Mouse (Mus musculus): ENCODE data around the gene Cd9. TPM values are rescaled to one million over a fixed set of nuclear protein-coding genes. Genes with fewer than 3 reads are reported as not detected.
A peak's percentile ranks its signal among the peaks of the same experiment; 100 is the strongest.

Gene Cd9
- polyA plus RNA-seq, 1 experiment from 2014 or later, result 243 TPM

DNA sequence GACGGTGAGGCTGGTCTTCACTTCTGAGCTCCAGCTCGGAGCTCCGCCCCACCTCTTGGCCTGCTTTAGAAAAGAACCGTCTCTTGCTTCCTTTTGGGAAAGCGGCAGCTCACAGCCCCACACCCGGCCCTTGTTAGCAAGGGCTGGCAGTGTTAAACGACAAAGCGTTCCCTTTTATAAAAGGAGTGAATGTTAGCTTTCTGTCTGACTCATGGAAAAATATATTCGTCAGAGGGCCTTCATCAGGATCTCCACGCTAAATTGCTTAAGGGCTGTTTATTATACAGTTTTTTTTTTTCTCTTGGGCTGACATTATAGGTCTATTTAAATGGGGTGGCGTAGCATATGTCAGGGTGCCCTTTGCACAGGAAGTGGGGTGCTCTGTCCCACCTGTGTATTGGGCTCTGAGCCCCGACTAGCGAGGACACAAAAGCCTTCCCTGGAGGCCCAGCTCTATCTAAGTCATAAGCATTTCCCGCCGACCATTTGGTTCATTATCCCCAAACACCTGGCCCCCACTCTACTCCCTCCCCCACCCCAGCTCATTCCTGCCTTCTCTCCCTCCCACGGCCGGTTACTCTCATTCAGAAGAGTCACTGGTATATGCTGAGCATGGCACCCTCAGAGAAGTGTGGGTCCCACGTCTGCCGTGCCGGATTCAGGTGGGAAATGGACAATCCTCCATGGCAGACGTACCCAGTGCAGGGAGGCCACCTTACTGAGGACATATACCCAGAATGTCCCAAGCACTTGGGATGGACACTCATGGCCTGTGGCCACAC lies 26.2 kb downstream of the Cd9 start:
- 68% methylated on average over 21 of the region's 21 CpGs for WGBS (ENCODE audit: insufficient replicate concordance)
- DNase-seq (no peak), ATAC-seq (no peak)
- H3K4me3 ChIP-seq (ENCODE audit: low read depth, low read length), result no peak overlapping the region
- peaks cover 38% of the 10 kb centered on the region for H3K36me3 ChIP-seq (replicated peaks; ENCODE audit: insufficient read depth, low read length)
- H3K27me3 ChIP-seq (ENCODE audit: insufficient read depth, low read length), result no peaks in the 10 kb centered on the region
- H3K4me1 ChIP-seq (ENCODE audit: insufficient read depth), result peaks cover 14% of the 10 kb centered on the region
- H3K27ac ChIP-seq (ENCODE audit: low read depth), result 0 out of 2 replicates have a peak overlapping the region, but pooled peaks have one; percentile 35
- no peak overlapping the region for H3K4me2 ChIP-seq (ENCODE audit: low read depth, low read length)
- no peak for TF ChIP-seq CTCF (IDR thresholded peaks at IDR 0.05; ENCODE audit: low read depth)
- no peak for TF ChIP-seq EP300 (IDR thresholded peaks at IDR 0.05; ENCODE audit: low read depth)
- no peaks in the 10 kb centered on the region for H3K9me3 ChIP-seq (ENCODE audit: low read length)
- no peak overlapping the region for H3K9ac ChIP-seq (replicated peaks)

DNA sequence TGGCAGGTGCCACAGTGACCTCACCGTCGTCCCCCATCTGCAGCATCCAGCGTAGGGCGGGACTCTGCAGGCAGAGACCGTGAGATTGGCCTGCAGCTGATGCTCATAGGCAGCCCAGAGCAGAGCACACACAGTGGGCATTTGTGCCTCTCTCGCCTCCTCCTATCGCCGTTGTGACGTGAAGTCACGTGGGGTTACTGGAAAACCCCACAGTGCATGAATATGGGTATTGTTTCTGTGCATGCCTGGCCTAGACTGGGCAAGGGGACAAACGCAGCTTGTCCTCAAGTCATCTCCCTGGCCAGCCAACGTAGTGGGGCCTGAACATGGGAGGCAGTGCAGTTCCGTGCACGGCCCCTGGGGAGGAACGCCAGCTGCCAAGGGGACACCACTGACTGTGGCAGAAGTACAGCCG lies 27.3 kb downstream of the Cd9 start:
- H3K9me3 ChIP-seq (ENCODE audit: low read length), result no peaks in the 10 kb centered on the region
- H3K4me2 ChIP-seq (ENCODE audit: low read depth, low read length), result no peak overlapping the region
- DNase-seq (peak; percentile 44), ATAC-seq (peak; percentile 57)
- no peak overlapping the region for H3K4me3 ChIP-seq (ENCODE audit: low read depth, low read length)
- peaks cover 9% of the 10 kb centered on the region for H3K4me1 ChIP-seq (ENCODE audit: insufficient read depth)
- peaks cover 42% of the 10 kb centered on the region for H3K36me3 ChIP-seq (replicated peaks; ENCODE audit: insufficient read depth, low read length)
- no peak overlapping the region for H3K9ac ChIP-seq (replicated peaks)
- 69% methylated on average over 16 of the region's 16 CpGs for WGBS (ENCODE audit: insufficient replicate concordance)
- TF ChIP-seq EP300 (IDR thresholded peaks at IDR 0.05; ENCODE audit: low read depth) (no peak), CTCF (IDR thresholded peaks at IDR 0.05; ENCODE audit: low read depth) (peak; percentile 36)
- H3K27ac ChIP-seq (ENCODE audit: low read depth), result no peak overlapping the region
- no peaks in the 10 kb centered on the region for H3K27me3 ChIP-seq (ENCODE audit: insufficient read depth, low read length)

DNA sequence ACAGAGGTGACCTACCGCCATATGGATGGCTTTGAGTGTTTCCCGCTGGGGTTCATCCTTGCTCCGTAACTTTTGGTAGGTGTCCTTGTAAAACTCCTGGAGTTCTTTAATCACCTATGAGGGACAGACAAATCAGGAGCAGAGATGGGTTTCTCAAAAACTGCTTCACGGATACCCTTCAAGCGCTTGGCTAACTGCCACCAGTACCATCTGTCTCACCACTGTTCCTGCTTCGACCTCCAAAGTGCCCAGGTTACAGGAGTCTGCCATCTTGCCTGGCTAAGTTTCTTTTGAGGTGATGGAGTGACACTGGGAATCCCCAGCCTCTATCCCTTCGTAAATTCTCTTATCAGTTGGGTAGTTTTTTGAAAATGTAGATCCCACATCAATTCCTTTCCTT lies 32.3 kb downstream of the Cd9 start:
- no peak overlapping the region for H3K4me3 ChIP-seq (ENCODE audit: low read depth, low read length)
- ATAC-seq (no peak), DNase-seq (no peak)
- 93% methylated on average over 7 of the region's 7 CpGs for WGBS (ENCODE audit: insufficient replicate concordance)
- H3K4me2 ChIP-seq (ENCODE audit: low read depth, low read length), result no peak overlapping the region
- no peak overlapping the region for H3K27ac ChIP-seq (ENCODE audit: low read depth)
- H3K9ac ChIP-seq (replicated peaks), result no peak overlapping the region
- TF ChIP-seq EP300 (IDR thresholded peaks at IDR 0.05; ENCODE audit: low read depth), result no peak
- TF ChIP-seq CTCF (IDR thresholded peaks at IDR 0.05; ENCODE audit: low read depth), result no peak
- no peaks in the 10 kb centered on the region for H3K9me3 ChIP-seq (ENCODE audit: low read length)
- peaks cover 40% of the 10 kb centered on the region for H3K36me3 ChIP-seq (replicated peaks; ENCODE audit: insufficient read depth, low read length)
- peaks cover 6% of the 10 kb centered on the region; the same call in 1 of the 2 replicates for H3K4me1 ChIP-seq (ENCODE audit: insufficient read depth)
- no peaks in the 10 kb centered on the region for H3K27me3 ChIP-seq (ENCODE audit: insufficient read depth, low read length)

DNA sequence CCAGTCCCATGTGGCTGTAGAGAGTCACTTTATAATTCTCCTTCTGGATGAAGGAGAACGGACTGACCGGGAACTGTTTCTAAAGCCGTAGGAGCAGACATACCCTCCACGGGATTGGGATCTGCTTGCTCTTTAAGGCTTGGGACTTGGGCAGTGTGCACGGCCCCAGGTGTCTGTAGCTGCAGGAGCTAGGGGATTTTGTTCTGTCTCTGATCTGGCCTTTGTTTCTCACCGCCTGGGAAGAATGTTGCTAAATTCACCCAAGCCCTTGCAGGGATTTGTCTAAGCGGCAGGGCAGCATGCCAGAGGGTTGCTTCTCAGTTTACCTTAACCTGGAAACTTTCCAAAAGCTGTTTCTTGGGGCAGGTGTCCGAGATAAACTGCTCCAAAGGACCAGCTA lies 32.8 kb downstream of the Cd9 start:
- WGBS (ENCODE audit: insufficient replicate concordance), result 80% methylated on average over 8 of the region's 8 CpGs
- no peak for DNase-seq
- Histone ChIP-seq H3K27ac (ENCODE audit: low read depth) (no peak overlapping the region), H3K4me2 (ENCODE audit: low read depth, low read length) (no peak overlapping the region), H3K4me3 (ENCODE audit: low read depth, low read length) (no peak overlapping the region), H3K9ac (replicated peaks) (no peak overlapping the region), H3K27me3 (ENCODE audit: insufficient read depth, low read length) (no peaks in the 10 kb centered on the region), H3K9me3 (ENCODE audit: low read length) (no peaks in the 10 kb centered on the region), H3K36me3 (replicated peaks; ENCODE audit: insufficient read depth, low read length) (peaks cover 38% of the 10 kb centered on the region), H3K4me1 (ENCODE audit: insufficient read depth) (peaks cover 6% of the 10 kb centered on the region; the same call in 1 of the 2 replicates)
- no peak for TF ChIP-seq CTCF (IDR thresholded peaks at IDR 0.05; ENCODE audit: low read depth)
- TF ChIP-seq EP300 (IDR thresholded peaks at IDR 0.05; ENCODE audit: low read depth), result no peak
- ATAC-seq, result no peak

DNA sequence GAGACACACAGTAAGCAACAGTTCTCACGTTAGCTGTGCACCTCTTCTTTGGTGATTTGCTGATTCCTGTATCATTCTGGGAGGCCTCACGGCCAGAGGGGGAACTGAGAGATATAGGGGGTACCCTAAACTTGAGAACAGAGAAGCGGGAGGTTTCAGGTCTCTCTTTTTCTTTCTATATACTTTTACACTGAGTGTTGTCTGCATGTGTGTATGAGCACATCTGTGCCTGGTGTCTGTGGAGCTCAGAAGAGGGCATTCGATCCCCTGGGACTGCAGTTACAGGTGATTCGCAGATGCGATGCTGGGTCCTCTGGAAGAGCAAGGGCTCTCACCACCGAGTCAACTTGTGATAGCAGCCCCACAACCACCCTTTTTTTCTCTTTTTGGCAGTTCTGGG lies 33.3 kb downstream of the Cd9 start:
- no peak for ATAC-seq
- H3K36me3 ChIP-seq (replicated peaks; ENCODE audit: insufficient read depth, low read length), result peaks cover 38% of the 10 kb centered on the region
- H3K4me3 ChIP-seq (ENCODE audit: low read depth, low read length), result no peak overlapping the region
- H3K4me1 ChIP-seq (ENCODE audit: insufficient read depth), result peaks cover 6% of the 10 kb centered on the region; the same call in 1 of the 2 replicates
- H3K9ac ChIP-seq (replicated peaks), result no peak overlapping the region
- no peak overlapping the region for H3K27ac ChIP-seq (ENCODE audit: low read depth)
- H3K27me3 ChIP-seq (ENCODE audit: insufficient read depth, low read length), result no peaks in the 10 kb centered on the region
- H3K9me3 ChIP-seq (ENCODE audit: low read length), result no peaks in the 10 kb centered on the region
- TF ChIP-seq CTCF (IDR thresholded peaks at IDR 0.05; ENCODE audit: low read depth) (no peak), EP300 (IDR thresholded peaks at IDR 0.05; ENCODE audit: low read depth) (no peak)
- no peak overlapping the region for H3K4me2 ChIP-seq (ENCODE audit: low read depth, low read length)
- WGBS (ENCODE audit: insufficient replicate concordance), result 83% methylated on average over 7 of the region's 7 CpGs
- DNase-seq, result no peak

DNA sequence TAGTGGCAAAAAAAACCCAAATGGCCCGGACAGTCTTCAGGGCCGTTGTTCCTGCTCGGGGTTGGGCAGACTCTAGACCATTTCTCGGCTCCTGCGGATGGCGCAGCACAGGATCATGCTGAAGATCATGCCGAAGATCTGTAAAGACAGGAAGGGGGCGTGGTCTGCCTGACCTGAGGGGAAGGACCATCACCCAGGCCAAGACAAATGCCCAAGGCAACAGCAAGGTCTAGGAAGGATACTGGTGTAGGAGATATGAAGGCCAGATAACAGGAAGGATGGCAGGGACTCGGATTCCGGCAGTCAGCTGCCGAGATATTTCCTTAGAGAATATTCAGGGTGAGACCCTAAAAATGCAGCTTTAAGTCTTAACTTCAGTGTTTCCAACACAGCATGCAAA lies 34.0 kb downstream of the Cd9 start:
- H3K4me2 ChIP-seq (ENCODE audit: low read depth, low read length), result no peak overlapping the region
- DNase-seq (no peak), ATAC-seq (no peak)
- H3K36me3 ChIP-seq (replicated peaks; ENCODE audit: insufficient read depth, low read length), result peaks cover 38% of the 10 kb centered on the region
- H3K4me3 ChIP-seq (ENCODE audit: low read depth, low read length), result no peak overlapping the region
- TF ChIP-seq CTCF (IDR thresholded peaks at IDR 0.05; ENCODE audit: low read depth) (no peak), EP300 (IDR thresholded peaks at IDR 0.05; ENCODE audit: low read depth) (no peak)
- no peak overlapping the region for H3K9ac ChIP-seq (replicated peaks)
- no peak overlapping the region for H3K27ac ChIP-seq (ENCODE audit: low read depth)
- 74% methylated on average over 11 of the region's 11 CpGs for WGBS (ENCODE audit: insufficient replicate concordance)
- H3K4me1 ChIP-seq (ENCODE audit: insufficient read depth), result peaks cover 6% of the 10 kb centered on the region; the same call in 1 of the 2 replicates
- H3K27me3 ChIP-seq (ENCODE audit: insufficient read depth, low read length), result no peaks in the 10 kb centered on the region
- H3K9me3 ChIP-seq (ENCODE audit: low read length), result no peaks in the 10 kb centered on the region

Data from liver, postnatal 0 days (tissue).